Mouse (Mus musculus) cerebellum, adult 18-20 months (tissue): Measurements from ENCODE around the gene Cdkl1.

Experiments
- DNase-seq, 2 experiments: peaks; one replicate each; pipeline ENCODE4 v3.0.0; 2021

Gene Cdkl1

DNA sequence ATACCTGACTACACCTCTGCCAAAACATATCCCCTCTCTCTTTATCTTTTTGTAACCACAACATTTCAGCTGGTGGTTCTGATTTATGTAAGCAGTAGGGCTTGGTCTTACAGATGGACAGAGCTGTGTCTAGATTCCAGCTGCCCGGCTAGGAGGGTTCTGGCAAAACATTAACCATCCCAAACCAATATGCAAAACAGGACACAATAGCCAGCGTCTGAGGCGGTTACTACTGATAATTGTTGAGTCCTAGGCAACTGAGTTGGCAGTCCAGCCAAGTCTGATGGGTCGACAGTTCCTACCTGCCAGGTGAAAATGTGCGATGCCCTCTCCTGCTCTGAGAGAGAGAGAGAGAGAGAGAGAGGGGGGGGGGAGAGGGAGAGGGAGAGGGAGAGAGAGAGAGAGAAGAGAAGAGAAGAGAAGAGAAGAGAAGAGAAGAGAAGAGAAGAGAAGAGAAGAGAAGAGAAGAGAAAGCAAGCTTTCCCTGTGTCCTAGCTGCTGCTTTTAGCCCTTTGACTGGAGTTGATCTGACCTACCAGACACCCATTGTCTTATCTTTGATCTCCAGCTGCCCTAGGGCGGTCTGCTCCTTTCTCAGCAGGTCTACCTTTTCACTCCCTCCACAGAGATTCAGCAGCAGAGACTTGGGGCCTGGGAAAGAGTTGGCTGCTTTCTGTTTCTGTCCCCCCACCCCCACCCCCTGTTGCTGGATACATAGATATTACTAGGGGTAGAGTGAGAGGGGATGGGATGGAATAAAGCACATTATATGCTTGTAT is 7.6 kb downstream of the Cdkl1 start:
- DNase-seq: no peak

DNA sequence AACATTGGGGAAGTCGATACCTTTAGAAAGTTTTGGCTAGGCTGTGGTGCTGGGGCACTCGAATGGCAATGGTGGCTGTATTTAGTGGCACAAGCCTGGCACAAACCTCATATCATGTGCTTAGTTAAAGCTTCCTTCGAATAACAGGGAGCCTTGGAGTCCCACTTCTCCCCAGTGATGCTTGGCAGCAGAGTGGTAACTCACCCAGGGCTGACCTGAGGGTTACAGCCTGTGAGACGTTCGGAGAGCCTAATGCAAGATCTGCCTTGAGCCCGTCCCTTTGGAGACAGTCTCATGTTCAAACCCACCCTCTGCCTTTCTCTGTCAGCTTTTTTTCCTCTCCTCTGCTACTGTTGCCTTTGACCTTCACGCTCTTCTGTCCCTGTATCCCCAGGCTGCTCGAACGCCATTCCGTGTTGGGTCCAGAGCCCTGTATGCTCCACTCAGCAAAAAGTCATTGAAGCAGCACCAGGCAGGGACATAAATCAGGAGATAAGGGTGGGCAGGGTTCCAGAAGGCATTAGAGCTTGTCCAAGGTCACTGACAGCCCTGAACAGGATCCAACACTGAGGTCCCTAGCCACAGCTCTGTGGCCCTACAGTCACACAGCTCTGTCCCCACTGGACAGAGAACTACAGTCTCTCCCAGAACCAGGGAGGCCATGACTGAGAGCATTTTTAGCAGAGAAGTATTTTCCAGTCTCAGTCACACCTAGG is 9.0 kb downstream of the Cdkl1 start:
- no peak for DNase-seq

DNA sequence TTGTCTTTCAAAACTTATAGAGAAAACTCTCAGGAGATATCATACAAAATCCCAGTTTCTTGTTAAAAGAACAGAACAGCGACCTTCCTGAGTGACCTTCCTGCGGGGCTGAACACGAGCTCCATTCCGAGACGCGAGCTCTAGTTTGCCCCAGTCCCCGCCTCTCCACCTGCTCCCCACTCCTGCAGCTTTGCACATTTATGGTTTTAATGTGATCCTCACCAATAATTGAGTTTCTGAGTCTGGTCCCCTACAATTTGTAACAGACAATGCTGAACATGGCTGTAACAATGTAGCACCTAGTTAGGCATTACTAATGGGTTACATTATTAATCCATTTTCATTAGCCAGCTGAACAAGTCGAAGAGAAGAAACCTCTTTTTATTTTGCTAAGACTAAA is 9.6 kb downstream of the Cdkl1 start:
- no peak for DNase-seq

DNA sequence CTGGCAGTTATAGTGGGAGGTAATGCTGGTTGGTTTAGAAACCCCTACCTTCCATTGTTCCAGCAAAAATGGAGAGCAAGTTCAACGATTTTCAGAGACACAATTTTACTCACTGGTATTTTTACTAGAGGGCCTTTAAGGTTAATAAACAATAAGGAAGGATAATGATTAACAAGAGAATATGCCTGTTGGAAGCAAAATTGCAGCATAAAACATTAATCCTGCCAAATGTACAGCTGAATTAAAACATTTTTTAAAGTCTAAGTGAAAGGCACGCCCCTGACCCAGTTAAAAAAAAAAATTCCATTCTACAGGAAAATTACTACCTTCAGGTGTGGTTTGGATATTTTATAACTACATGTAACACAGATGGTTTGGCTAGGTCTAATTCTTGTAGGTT is 13.1 kb downstream of the Cdkl1 start:
- DNase-seq: no peak

DNA sequence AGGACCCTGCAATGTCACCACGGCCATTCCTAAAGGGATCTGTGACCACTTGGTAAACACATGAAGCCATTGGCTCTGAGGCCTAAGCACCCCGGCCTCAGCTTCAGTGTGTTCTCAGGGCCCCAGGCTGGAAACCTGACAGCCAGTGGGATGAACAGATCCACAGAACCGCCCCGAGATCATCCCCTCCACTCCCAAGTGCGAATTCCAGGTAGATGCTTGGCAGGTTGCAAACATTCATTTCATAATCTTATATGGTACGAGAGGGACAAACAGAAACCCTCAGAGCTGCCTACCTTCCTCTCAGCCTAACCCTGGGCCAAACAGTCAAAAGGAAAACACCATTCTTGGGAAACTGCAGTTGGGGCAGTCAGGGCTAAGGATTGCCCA is 13.7 kb downstream of the Cdkl1 start:
- DNase-seq: no peak

DNA sequence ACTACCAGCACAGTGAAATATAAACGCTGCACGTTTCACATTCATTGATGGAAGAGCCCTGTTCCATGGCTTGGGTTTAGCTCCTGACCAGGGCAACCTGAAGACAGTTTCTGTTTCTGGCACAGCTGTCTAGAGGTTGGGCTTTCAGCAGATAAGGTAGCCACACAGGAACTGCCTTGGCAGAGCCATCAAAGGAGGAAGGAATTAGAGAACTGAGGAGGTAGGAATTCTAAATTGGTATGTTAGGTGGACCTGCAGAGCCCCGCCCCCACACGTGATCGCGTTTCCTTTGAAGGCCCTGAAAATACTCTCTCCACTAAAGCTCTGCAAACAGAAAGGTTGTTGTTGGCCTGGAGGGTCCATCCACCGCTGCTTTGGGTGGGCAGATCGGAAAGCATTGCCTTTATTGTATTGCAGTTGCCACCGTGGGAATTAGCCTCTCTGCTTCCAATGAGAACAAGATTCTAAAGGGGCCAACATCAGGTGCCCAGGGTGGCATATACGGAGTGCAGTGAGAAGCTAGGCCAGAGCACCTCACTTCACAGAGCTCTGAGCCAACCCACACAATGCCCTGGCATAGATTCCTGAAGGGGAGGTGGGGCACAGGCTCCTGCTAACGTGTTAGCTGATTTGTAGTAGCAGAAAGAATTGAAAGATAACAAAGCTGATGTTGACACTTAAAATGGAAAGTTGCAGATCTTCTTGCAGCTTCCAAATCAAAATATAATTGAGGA is 14.3 kb downstream of the Cdkl1 start:
- DNase-seq: no peak

DNA sequence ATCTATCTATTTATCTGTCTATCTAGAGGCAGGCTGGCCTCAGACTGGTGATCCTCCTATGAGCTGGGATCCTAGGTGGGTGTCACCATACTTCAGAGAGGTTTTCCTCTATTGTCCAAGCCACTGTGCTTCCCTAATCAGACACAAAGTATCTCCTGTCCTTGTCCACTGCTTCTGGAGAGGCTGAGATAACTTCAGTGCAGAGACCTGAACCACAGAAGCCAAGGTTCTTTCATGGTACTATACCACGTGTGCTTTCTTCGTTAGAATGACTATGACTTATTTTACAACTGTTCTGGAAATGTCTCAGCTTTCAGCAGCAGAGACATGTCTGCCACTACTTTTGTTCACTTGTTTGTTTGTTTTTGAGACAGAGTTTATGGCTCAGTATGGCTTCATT is 22.2 kb downstream of the Cdkl1 start:
- no peak for DNase-seq

DNA sequence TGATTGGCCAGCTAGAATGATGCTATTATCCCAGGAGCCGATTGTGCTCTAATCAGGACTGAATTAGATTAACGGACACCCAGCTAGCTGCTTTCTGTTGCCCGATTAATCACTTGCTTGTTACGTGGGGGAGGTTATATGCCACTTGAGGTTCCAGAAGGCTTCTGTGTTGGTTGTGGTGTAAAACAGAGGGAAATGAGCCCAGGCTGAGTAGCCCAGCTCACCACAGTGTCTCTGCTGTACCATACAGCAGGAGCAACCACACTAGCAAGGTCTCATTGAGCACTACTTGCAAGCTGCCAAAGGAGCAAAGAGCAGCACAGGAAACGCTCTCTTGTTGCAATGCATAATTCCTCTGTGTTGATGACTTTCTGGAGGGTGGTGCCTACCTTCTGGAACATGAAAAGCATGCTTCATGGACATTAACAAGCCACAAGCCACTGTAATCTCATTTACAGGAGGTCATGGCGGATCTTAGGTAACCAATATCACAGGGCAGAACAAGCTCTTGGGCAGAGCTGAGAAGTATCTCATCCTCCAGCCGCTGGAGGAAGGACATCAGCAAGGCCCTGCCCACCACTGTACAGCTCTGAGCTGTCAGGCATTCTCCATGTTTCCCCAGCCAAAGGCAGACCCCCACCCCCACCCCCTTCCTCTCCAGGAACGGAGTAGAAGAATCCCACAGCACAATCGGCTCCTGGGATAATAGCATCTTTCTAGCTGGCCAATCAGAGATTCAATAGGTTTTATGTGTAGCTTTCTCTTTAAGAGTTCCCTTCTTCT is 23.4 kb downstream of the Cdkl1 start:
- no peak for DNase-seq

DNA sequence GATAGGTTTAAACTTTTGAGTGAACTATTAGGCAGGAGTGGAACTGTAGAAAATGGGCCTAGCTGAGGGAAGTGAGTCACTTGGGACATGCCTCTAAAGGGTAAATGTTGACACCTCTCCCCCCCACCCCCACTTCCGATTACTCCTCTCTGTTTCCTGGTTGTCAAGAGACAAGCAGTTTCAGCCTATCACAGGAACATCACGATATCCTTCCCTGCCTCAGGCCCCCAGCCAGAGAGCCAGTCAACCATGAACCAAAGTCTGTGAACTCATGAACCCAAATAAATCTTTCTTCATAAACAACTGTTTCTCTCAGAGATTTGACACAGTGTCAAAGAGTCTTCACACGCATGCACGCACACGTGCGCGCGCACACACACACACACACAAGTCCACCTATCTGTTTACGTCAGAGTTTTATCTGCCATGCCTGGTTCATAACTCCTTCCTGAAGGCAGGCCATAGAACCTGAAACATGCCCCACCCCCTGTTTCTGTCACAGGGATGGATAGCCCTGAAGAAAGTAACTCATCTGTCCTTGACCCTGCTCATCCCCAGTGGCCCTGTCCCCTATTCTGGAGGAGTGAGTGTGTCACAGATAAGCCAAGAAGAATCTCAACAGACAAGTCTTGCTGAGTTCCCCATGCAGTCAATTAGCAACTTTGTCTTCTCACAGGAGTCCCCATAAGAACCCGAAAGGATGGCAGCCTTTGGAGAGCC is 24.7 kb downstream of the Cdkl1 start:
- DNase-seq: no peak

DNA sequence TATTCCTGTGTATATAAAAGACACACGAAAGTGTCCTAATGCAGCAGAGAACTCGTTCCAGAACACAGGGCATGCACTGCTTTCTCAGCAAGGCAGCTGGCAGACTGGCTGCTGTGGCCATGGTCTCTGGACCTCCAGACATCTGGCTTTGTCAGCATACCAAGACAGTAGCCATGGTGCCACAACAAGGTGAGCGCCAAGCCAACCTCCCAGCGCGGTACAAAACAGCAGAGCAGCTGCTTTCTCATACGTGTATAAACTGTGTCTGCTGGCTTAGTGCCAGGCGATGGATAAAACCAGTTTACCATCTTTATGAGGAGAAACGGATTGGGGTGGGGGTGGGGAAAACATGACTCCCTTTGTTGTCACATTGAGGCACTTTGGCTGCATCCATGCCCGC is 25.5 kb downstream of the Cdkl1 start:
- DNase-seq: no peak

DNA sequence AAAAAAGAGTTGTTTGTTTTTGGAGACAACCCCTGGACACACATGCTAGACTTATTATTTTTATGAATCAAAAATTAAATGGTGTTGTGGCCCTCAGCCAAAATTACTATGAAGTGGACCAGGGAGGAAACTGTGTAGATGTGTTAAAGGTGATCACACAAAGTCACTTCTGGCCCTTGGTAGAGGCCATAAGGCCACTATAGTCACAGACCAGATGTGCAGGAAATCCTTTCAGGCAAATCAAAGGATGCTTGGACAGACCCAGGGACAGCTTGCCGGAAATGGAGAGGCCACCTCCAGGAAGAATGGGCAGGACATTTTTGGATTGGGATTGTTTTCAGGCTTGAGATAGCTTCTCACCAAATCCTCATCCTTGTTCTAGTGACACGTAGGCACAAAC is 29.5 kb downstream of the Cdkl1 start:
- no peak for DNase-seq

DNA sequence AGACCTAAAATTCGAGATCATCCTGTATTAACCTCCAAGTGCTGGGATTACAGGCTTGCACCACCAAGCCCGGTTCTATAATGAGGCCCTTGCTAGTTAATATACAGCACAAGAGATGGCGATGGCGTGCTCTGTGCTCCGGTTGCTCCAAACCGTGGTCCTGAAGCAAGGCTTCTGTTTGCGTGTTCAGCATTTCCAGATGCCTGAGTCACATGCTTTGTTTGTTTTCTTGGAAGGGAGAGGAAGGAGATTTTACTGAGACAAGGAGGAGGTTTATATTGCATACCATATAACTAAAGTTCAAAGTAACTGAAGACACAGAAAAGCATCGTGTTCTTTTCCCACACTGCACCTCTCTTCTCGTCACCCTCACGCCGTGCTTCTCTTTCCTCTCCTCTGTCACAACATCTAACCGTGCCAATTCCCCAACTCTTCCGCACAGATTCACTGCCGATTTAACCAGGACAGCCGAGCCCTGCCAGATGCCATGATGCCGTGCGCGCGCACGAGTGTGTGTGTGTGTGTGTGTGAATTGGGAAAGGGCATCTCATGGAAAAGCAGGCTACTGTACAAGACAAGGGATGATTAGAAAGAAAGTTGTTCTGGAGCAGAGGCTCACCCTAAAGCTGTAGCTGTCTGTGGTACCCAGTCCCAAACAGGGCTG is 30.2 kb downstream of the Cdkl1 start:
- DNase-seq: no peak

DNA sequence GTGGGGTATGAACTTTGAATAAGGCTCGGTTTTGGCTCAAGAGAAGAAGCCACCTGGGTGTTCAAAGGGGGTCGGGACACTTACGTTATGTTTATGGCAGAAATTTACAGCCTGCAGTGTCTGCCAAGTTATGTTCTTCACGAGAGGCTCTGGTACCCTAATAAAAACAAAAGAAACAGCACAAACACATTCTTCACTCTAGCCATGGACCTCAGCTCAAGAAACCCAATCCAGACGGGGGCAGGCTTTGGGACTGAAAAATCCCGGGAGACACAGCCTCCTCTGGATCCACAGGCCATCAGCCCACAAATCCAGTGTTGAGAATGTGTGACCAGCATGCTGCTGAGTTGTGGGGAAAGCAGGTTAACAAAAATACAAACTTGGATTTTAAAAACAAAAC is 31.1 kb downstream of the Cdkl1 start:
- DNase-seq: no peak

DNA sequence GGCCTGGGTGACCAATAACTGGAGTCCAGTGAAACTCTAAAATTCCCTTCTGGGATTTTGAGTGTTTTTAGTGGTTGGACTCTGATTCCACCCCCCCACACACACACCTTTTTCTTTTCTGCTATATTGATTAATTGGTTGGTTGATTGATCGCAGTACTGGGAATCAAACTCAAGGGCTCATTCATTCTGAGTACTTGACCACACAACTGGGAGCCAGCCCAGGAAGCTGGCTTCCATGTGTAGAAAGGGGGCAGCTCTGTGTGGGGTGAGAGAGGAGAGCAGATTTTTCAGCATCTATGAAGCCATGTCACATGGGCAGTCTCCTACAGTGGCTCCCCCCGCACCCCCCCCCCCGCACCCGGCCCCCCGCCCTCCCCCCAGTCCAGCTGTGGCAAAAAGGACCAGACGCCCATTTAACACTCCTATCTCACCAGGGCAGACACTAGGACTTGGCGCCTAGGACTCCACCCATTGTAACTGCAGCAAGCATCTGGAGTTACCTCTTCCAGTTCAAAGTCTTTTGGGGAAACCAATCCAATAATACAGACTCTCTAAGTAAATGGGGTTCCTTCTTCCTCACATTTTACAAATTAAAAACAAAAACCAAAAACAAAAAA is 31.7 kb downstream of the Cdkl1 start:
- no peak for DNase-seq

DNA sequence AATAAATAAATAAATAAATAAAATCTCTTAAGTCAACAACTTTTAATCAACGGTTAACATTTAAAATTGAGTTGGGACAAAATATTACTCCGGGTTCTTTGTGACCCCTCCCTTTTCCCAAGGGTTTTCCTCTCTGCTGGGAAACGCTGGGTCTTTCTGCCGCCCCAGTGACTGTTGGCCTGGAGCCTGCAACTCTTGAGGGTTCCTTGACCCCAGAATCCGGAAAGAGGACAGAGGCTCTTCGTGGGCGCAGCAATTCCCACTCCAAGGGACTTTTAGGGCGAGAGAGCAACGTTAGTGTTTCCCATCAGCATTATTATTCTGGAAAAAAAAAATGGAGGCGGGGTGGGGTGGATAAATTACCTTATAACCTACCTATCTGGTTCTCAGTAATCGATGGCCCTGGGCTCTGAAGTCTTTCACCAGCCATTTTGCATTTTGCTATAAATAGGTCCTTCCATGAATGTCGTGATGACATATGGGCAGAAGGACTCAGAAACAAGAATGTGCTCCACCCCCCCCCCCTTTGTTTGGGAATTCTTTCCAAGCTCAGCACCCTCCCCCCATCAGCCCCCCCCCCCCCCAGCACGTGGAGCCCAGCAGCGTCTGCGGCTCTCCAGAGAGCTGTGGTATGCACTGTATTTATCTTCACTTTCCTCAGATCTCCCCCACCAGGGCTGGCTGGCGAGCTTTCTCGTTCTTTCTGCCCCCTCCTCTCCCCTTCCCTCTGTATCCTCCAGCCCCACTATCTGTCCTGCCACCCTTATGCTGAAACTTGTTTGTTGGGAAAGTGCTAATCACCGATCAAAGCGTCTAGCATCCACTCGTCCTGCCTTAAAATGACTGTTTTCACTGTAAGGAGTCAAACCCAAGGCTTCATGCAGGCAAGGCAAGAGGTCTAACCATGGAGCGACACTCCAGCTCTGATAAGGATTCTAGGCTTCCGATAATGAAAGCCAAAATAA is 32.6 kb downstream of the Cdkl1 start:
- DNase-seq: peak in 1 of 2 experiments; percentile 37

DNA sequence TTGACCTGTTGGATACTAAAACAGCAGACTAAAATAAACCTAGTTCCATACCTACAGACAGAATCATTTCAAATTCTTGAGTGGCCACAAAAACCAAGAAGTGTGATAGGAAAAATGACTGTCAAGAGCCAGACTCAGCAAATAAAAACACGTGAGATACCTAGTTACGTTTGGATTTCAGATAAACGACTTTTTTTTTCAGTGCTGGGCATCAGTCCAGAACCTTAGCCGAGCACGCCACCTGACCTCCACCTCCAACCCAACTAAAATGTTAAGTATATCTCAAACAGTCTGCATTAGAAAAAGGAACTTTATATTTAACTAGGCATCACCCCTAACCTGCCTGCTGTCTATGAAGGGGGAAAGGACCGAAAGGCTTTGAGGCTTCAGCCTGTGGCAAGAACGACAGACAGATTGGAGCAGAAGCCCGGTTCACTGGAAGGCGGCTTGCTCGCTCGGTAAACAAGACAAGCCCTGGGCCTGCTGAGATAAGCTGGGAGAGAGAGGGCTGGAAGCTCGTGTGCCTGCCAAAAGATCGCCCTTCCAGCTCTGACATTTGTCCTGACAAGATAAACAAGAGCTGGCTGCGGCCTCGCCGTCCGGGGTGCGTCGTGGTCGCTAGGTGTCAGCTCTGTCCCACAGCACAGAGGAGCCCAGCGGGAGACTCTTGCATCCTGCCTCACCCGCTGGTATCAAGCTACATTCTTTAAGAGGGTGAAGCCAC is 33.5 kb downstream of the Cdkl1 start:
- DNase-seq: peak; percentile 88

DNA sequence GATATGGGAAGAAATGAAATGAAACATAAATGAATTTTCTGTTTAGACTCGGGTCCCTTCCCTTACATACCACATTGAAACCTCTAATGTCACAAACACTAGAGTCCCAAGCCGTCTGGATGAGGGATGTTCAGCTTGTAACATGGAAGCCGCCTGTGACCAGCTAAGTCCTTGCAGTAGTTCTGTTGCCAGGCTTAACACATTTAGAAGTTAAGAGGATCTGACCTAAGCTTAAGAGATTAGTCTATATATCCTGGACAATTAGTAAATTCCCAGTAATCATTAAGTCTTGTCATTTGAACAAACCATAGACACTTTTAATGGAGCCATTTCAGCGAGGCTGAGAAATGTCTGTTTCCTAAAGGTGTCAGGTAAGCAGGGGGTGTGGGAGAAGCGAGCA is 35.1 kb downstream of the Cdkl1 start:
- no peak for DNase-seq

DNA sequence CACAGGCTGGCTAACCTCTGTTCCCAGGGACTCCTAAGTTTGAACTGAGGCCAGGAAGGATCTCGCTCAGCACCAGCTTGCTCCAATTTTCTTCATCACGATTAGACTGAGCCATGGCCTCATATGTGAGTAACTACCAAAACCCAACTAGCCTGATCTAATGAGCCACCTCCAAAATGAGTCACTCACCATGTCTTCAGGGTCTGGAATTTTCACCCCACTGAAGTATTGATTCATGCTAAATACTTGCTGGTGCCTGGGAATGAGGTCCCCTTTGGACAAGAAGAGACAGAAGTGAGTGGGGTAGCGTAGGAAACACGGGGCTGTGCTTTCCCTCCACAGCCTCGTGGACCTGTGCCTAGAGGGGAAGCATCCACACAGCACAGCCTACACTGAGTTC is 37.1 kb downstream of the Cdkl1 start:
- no peak for DNase-seq

DNA sequence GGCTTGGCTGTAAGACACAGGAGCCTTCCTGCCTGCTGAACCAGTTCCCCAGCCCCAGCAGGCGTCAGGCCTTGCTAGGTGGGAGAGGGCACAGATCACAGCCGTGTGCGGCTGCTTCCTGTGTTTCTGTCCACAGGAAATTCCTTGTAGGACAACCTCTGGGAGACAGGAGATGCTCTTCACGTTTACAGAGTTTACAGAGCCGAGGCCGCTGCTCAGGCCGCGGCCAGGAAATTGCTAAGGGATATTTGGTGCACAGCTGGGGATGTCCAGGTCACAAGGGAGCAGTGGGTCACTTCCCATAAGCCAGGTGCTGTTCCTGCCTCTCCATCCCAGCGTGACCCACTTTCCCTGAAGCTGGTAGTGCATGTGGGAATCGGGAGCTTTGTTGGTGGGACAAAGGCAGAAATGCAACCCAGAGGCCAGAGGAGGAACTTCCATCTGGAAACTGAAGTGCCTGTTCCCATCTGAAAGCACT is 39.2 kb downstream of the Cdkl1 start:
- DNase-seq: no peak
